Mouse (Mus musculus): ENCODE measurements around the gene Grk6.

GRCm38 (mm10) chr13:55449679-55450441 lies 5.0 kb downstream of the Grk6 start:
- TF ChIP-seq CTCF (IDR thresholded peaks at IDR 0.05; ENCODE audit: low read depth): no peak
- no peak for TF ChIP-seq EP300 (IDR thresholded peaks at IDR 0.05; ENCODE audit: low read depth)

Data from heart, postnatal 0 days (tissue).